ENCODE assay signal across 7 mouse cellular contexts in genomic region chr12:115742039-115742438, GRCm38 (mm10).
DNase-seq lines count a peak whose midpoint lies in the region; ATAC-seq and TF ChIP-seq lines count a peak whose summit lies in the region.
"Not testable (repeated sequence)": the region's sequence is repeated elsewhere in the genome, so short reads cannot be mapped to it uniquely, and the experiment has no call there.

No protein-coding gene starts in this region.

- peak; percentile 93 for ATAC-seq in common myeloid progenitor, adult 5-6 weeks (replicated peaks; ENCODE audit: low read depth, poor library complexity, severe bottlenecking)
- peak; percentile 17; the same call in 1 of the 2 replicates for ATAC-seq in heart, embryonic 14.5 days (ENCODE audit: insufficient number of reproducible peaks, insufficient read depth, low FRiP score, low read depth)
- ATAC-seq in kidney, embryonic 15.5 days (replicated peaks; ENCODE audit: low FRiP score) = 0 out of 2 replicates have a peak, but pooled peaks have one; percentile 15
- ATAC-seq in megakaryocyte progenitor cell, adult 5-6 weeks (replicated peaks; ENCODE audit: poor library complexity) = peak; percentile 71

- not testable (repeated sequence) for H3K9ac ChIP-seq in heart, embryonic 14.5 days (ENCODE audit: low read length); kidney, embryonic 15.5 days

- H3K4me2 ChIP-seq in heart, embryonic 14.5 days (ENCODE audit: low read length); kidney, embryonic 15.5 days: not testable (repeated sequence)

- H3K9me3 ChIP-seq in heart, embryonic 14.5 days (ENCODE audit: control insufficient read depth, low read length); kidney, embryonic 15.5 days (replicated peaks): not testable (repeated sequence)

- not testable (repeated sequence) for TF ChIP-seq CTCF in thymus, adult 2 months (IDR thresholded peaks at IDR 0.05; ENCODE audit: borderline replicate concordance, control insufficient read depth, extremely low read depth, insufficient read depth, low read length, poor library complexity)

- H3K27ac ChIP-seq in heart, embryonic 14.5 days (replicated peaks in 1 of 2; ENCODE audit: control insufficient read depth in 1 of 2, insufficient read depth in 1 of 2, low read depth in 2 of 2, low read length in 2 of 2); kidney, embryonic 15.5 days; thymus, adult 2 months (ENCODE audit: control insufficient read depth, insufficient read depth, low read length): not testable (repeated sequence)

- not testable (repeated sequence) for H3K4me1 ChIP-seq in heart, embryonic 14.5 days (ENCODE audit: control insufficient read depth in 2 of 2, insufficient read depth in 2 of 2, low read length in 2 of 2); kidney, embryonic 15.5 days; thymus, adult 2 months (replicated peaks; ENCODE audit: control insufficient read depth, insufficient read depth, low read length)

- not testable (repeated sequence) for TF ChIP-seq POLR2A in thymus, adult 2 months (IDR thresholded peaks at IDR 0.05; ENCODE audit: control insufficient read depth, extremely low read depth, insufficient read depth, low read length, poor library complexity)

- peak; percentile 7 for DNase-seq in CD4-positive helper T cell, adult 2 months (ENCODE audit: low read depth, low spot score)
- peak; percentile 45 for DNase-seq in T-cell, adult 2 months (ENCODE audit: low spot score)
- peak; percentile 19 for DNase-seq in thymus, adult 2 months

- H3K4me3 ChIP-seq in heart, embryonic 14.5 days (ENCODE audit: control insufficient read depth in 1 of 2, insufficient read depth in 1 of 2, low read depth in 1 of 2, low read length in 2 of 2); kidney, embryonic 15.5 days (replicated peaks); thymus, adult 2 months (ENCODE audit: control insufficient read depth, insufficient read depth, low read length): not testable (repeated sequence)

- H3K27me3 ChIP-seq in heart, embryonic 14.5 days (ENCODE audit: control insufficient read depth, insufficient read depth, low read length); kidney, embryonic 15.5 days; thymus, adult 2 months (ENCODE audit: control insufficient read depth, insufficient read depth, low read length): not testable (repeated sequence)

- WGBS in heart, embryonic 14.5 days = 53% methylated on average over 2 of the region's 6 CpGs
- WGBS in kidney, embryonic 15.5 days = 63% methylated on average over 4 of the region's 6 CpGs
- WGBS in thymus, adult 2 months = 9% methylated on average over 3 of the region's 6 CpGs

- not testable (repeated sequence) for H3K36me3 ChIP-seq in heart, embryonic 14.5 days (ENCODE audit: control insufficient read depth, insufficient read depth, low read length); kidney, embryonic 15.5 days; thymus, adult 2 months (ENCODE audit: control insufficient read depth, insufficient read depth, low read length)

Comparison
In these comparisons a context has a peak if more than half of its experiments do, and no peak if none do; other contexts are left out.
1. ATAC-seq: peak in every context shown above with its lines; median percentile 93 in common myeloid progenitor, adult 5-6 weeks; 71 in megakaryocyte progenitor cell, adult 5-6 weeks; 17 in heart, embryonic 14.5 days; 15 in kidney, embryonic 15.5 days.